Mouse (Mus musculus): Measurements from ENCODE around the gene Ndufa1. TPM values are rescaled to one million over a fixed set of nuclear protein-coding genes. Genes with fewer than 3 reads are reported as not detected.
"Not testable (repeated sequence)": the region's sequence is repeated elsewhere in the genome, so short reads cannot be mapped to it uniquely, and the experiment has no call there.

Gene Ndufa1
- 100 to 1,000 TPM; 346 to 390 TPM for total RNA-seq (2021)
- long read RNA-seq, experiment 1, transcript Ndufa1-201 (3 exons, 419 nt) = major isoform, 246 of 253 reads
- long read RNA-seq, experiment 1, partial matches to known transcripts = 7 of 253 reads
- long read RNA-seq, experiment 1, other reads (novel, unspliced or antisense) = 0 of 253 reads
- long read RNA-seq, experiment 2, transcript Ndufa1-201 (3 exons, 419 nt) = major isoform, 272 of 290 reads
- long read RNA-seq, experiment 2, partial matches to known transcripts = 17 of 290 reads
- long read RNA-seq, experiment 2, other reads (novel, unspliced or antisense) = 1 of 290 reads

GRCm38 (mm10) chrX:37191105-37191743 is at the start of gene Ndufa1, which contains the start of gene Rnf113a1:
TSS of gene Ndufa1 (minus strand) at chrX:37191163.
TSS of gene Rnf113a1 (plus strand) at chrX:37191245.
- intact Hi-C loops (cut with DNase I; ENCODE audit: low total_unique reads) = no loop called here
- DNase-seq = peak; percentile 81

DNA sequence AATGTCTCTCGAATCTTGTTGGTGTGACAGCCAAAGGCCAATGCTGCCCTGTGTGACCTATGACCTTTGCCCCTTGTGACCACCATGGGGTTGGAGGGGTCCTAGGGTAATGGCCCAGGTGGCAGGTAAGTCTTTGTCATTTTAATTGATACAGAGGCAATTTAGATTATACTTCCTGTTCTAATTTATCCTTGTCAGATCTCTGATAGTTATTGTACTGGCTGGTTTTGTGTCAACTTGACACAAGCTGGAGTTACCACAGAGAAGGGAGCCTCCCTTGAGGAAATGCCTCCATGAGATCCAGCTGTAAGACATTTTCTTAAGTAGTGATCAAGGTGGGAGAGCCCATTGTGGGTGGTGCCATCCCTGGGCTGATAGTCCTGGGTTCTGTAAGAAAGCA is 31.2 kb upstream of the Ndufa1 start, which contains the start of gene Rhox1:
TSS of gene Rhox1 (minus strand) at position 101 of the 400 bp plus-strand sequence.
- DNase-seq; intact Hi-C loops (cut with DNase I; ENCODE audit: low total_unique reads): not testable (repeated sequence)

DNA sequence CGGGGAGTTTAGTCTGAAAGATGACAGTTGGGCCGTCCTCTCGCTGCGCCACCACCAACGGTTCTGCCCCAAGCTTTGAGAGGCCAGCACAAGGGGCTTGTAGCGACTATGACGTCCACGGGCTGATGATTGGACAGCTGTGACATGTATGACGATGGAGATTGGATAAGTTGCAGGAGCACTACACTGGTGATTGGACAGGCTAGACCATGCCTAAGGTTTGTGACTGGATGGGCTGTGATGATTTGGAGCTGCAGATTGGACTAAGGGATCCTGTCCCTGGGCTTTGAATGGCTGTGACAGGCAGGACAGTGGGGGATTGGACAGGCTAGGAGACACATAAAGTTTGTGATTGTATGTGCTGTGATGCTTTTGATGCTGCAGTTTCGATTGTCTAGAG is 20.0 kb upstream of the Ndufa1 start, which contains the start of gene Gm9:
TSS of gene Gm9 (minus strand) at position 101 of the 400 bp plus-strand sequence.
- intact Hi-C loops (cut with DNase I; ENCODE audit: low total_unique reads) = no loop called here

DNA sequence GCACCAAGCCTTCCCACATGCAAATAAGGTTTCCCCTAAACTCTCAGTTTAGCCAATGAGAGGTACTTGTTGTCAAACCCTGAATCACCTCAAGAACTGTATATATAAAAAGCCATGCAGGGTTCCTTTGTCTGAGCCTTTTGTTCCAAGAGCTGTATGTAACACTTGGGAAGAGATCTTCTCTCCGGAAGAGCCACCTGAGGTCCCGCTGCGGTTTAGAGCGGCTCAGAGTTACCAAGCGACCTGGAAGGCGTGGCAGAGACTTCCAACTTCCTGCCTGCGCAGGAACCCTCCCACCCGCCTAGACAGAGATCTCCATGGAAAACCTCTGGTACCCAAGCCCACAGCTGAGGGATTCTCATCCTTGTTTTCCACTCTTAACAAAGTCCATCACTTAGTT is 7.7 kb upstream of the Ndufa1 start:
- intact Hi-C loops (cut with DNase I; ENCODE audit: low total_unique reads) = no loop called here
- DNase-seq = no peak

More for the DNA sequence above, 20.0 kb upstream of the Ndufa1 start, which contains the start of gene Gm9:
- no peak for DNase-seq

DNA sequence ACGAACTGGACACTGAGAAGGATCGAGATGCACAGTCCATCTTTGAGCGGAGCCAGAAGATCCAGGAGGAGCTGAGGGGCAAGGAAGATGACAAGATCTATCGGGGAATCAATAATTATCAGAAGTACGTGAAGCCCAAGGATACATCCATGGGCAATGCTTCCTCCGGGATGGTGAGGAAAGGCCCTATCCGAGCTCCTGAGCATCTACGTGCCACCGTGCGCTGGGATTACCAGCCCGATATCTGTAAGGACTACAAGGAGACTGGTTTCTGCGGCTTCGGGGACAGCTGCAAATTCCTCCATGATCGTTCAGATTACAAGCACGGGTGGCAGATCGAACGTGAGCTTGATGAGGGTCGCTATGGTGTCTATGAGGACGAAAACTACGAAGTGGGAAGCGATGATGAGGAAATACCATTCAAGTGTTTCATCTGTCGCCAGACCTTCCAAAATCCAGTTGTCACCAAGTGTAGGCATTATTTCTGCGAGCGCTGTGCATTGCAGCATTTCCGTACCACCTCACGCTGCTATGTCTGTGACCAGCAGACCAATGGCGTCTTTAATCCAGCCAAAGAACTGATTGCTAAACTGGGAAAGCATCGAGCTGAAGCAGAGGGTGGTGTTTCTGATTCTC is 899 bp upstream of the Ndufa1 start:
- intact Hi-C loops (cut with DNase I; ENCODE audit: low total_unique reads) = no loop called here
- no peak for DNase-seq

GRCm38 (mm10) chrX:37190755-37191104 is 233 bp downstream of the Ndufa1 start:
- no peak for DNase-seq
- intact Hi-C loops (cut with DNase I; ENCODE audit: low total_unique reads) = no loop called here

DNA sequence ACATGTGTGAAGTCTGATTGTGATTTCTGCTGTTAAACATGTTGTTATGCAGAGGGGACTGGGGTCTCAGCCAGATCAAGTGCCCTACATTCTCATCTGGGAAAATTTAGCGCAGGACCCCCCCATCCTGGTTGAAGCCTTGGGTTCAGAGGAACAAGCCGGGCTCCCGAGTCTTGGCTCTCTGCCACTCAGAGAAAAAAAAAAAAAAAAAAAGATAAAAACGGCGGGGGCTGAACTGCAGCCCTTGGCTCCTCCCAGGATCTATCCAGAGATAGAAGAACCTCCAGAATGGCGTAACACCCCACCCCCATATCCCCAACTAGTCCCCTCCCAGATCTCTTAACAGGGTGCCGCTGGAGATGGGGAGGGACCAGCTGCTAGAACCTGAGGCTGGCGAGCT is 6.6 kb downstream of the Ndufa1 start:
- intact Hi-C loops (cut with DNase I; ENCODE audit: low total_unique reads); DNase-seq: not testable (repeated sequence)

GRCm38 (mm10) chrX:37168742-37169141 is 22.2 kb downstream of the Ndufa1 start, which contains the start of gene Akap14:
TSS of gene Akap14 (minus strand) at chrX:37168842.
- DNase-seq = no peak
- intact Hi-C loops (cut with DNase I; ENCODE audit: low total_unique reads) = no loop called here

GRCm38 (mm10) chrX:37167085-37167484 is 23.9 kb downstream of the Ndufa1 start:
- intact Hi-C loops (cut with DNase I; ENCODE audit: low total_unique reads) = no loop called here
- peak; percentile 17 for DNase-seq

DNA sequence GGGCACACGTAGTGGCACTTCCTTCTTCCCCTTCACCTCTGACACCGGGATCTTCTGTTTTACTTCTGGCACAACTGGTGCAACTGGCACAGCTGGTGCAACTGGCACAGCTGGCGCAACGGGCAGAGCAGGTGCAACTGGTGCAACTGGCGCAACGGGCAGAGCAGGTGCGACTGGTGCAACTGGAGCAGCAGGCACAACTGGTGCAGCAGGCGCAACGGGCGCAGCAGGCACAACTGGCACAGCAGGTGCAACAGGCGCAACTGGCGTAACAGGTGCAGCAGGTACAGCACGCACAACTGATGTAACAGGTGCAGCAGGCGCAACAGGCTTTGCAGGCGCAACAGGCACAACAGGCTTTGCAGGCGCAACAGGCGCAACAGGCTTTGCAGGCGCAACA is 27.8 kb downstream of the Ndufa1 start:
- no peak for DNase-seq
- intact Hi-C loops (cut with DNase I; ENCODE audit: low total_unique reads) = no loop called here

GRCm38 (mm10) chrX:37161169-37161568 is 29.8 kb downstream of the Ndufa1 start:
- intact Hi-C loops (cut with DNase I; ENCODE audit: low total_unique reads) = no loop called here
- DNase-seq = no peak

GRCm38 (mm10) chrX:37157839-37158238 is 33.1 kb downstream of the Ndufa1 start:
- intact Hi-C loops (cut with DNase I; ENCODE audit: low total_unique reads) = no loop called here
- DNase-seq = no peak

- intact Hi-C loops (cut with DNase I; ENCODE audit: low total_unique reads) = no loop called here
- no peak for DNase-seq
These were observed 46.0 kb downstream of the Ndufa1 start for GRCm38 (mm10) chrX:37144954-37145353.

DNA sequence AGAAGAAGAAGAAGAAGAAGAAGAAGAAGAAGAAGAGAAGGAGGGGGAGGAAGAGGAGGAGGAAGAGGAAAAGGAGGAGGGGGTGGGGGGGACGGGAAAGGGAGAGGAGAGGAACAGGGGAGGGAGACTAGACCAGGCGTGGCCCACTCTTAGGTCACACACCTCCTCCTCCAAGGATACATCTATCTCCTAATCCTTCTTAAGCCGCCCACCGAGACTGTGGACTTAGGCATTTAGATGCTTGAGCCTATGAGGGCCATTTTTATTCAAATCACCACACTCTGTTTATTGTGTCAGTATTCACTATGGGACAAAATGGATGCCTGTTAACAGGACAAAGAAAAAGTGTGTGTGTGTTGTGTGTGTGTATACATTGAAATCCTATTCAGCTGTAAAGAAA is 46.5 kb downstream of the Ndufa1 start:
- intact Hi-C loops (cut with DNase I; ENCODE audit: low total_unique reads); DNase-seq: not testable (repeated sequence)

DNA sequence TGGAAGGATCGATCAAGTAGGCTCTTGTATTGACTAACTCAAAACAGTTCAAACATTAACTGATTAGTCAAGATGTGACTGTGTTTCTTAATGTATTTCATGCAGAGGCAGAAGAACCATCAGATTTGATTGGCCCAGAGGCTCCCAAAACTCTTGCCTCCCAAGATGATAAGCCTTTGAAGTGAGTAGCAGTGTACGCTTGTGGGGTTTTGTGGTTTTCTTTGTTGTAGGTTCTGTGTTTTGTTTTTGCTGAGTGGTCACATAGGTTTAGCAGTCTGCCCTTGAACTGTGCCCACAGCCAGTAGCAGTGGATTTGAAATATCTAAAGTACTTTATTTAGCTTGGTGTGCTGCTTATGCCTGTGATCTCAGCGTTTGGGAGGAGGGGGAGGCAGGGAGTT is 49.2 kb downstream of the Ndufa1 start:
- intact Hi-C loops (cut with DNase I; ENCODE audit: low total_unique reads) = no loop called here
- no peak for DNase-seq

Other genes starting within 250 kb of the Ndufa1 start
- 1 to 10 TPM; 4.3 to 7.0 TPM for gene Sept6, start 199.4 kb downstream of the Ndufa1 start, total RNA-seq (2021)
- not detected for gene Sowahd, start 142.3 kb downstream of the Ndufa1 start, total RNA-seq (2021)
- 100 to 1,000 TPM; 417 to 466 TPM for gene Rpl39, start 105.8 kb downstream of the Ndufa1 start, total RNA-seq (2021)
- 1 to 10 TPM; 8.5 to 9.4 TPM for gene Upf3b, start 80.8 kb downstream of the Ndufa1 start, total RNA-seq (2021)
- 1 to 10 TPM; 6.6 to 7.2 TPM for gene Nkap, start 64.4 kb downstream of the Ndufa1 start, total RNA-seq (2021)
- gene Akap14, start 22.3 kb downstream of the Ndufa1 start, total RNA-seq (2021) = not detected
- 1 to 10 TPM; 1.8 to 2.4 TPM for gene Rnf113a1, start 82 bp upstream of the Ndufa1 start, total RNA-seq (2021)
- gene Gm9, start 19.9 kb upstream of the Ndufa1 start, total RNA-seq (2021) = not detected
- gene Rhox1, start 31.1 kb upstream of the Ndufa1 start, total RNA-seq (2021) = not detected
- gene Rhox2a, start 53.8 kb upstream of the Ndufa1 start, total RNA-seq (2021) = not detected
- gene Rhox3a, start 58.8 kb upstream of the Ndufa1 start, total RNA-seq (2021) = not detected
- not detected for gene Rhox4a, start 74.2 kb upstream of the Ndufa1 start, total RNA-seq (2021)
- gene Rhox3a2, start 188.9 kb upstream of the Ndufa1 start, total RNA-seq (2021) = under 1 TPM in 1 of 2 experiments, not detected in 1; 0.35 TPM
- gene Rhox4a2, start 199.7 kb upstream of the Ndufa1 start, total RNA-seq (2021) = not detected
- gene Rhox2b, start 220.9 kb upstream of the Ndufa1 start, total RNA-seq (2021) = not detected
- gene Rhox4b, start 241.3 kb upstream of the Ndufa1 start, total RNA-seq (2021) = not detected